Mouse (Mus musculus) gastrocnemius, adult 2 months (tissue): ENCODE measurements at regions not wholly inside any gene's neighbourhood (a gene's known extent, or its start where the extent isn't known, plus 50 kb on each side); places are given as distances from the start of the nearest gene placed in this dataset.
"Not testable (repeated sequence)": the region's sequence is repeated elsewhere in the genome, so short reads cannot be mapped to it uniquely, and the experiment has no call there.

Experiments
- DNase-seq: peaks from one replicate; pipeline ENCODE4 v3.0.0; 2022
- H3K27ac ChIP-seq: fragments of 200-600 bp; 2 replicates; pipeline ENCODE4 v1.8.1; 2022; ENCODE audit warnings: mild to moderate bottlenecking
- H3K4me3 ChIP-seq: fragments of 200-600 bp; 2 replicates; pipeline ENCODE4 v1.8.1; 2022; ENCODE audit warnings: mild to moderate bottlenecking, moderate library complexity
- CTCF ChIP-seq: fragments of 200-600 bp; IDR thresholded peaks from 2 replicates; pipeline ENCODE4 v1.8.1; 2022; ENCODE audit warnings: antibody characterized with exemption, mild to moderate bottlenecking, moderate library complexity
- intact Hi-C: fragments of 180-260 bp; cut with DNase I; formaldehyde crosslinking; loops from one replicate; pipeline ENCODE4 v1.15.1; 2025

DNA sequence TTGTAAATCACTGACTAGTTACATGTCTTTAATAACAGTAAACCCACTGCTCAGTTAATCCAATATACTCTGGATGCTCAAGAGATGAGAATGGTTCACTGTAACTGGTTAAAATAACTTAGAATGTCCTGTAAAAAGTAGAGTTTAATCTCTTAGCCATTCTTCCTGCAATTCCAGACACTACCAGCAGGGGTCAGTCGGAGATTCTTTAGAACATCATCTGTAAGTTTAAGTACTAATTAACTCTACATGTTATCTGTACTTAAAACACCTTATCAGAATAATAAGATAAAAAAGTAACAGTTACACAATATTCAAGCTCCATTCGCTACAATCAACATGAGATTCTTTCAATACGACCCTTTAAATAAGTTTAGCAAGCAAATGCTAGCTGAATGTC, 58.7 kb upstream of the Olig3 start:
- no peak overlapping the region for H3K27ac ChIP-seq
- peak; percentile 64 for TF ChIP-seq CTCF
- H3K4me3 ChIP-seq = no peak overlapping the region
- intact Hi-C loops = loop anchor here (10.0 kb wide), 1 partner anchor 217 kb away; no protein-coding TSS in a partner anchor
- no peak for DNase-seq

- H3K27ac ChIP-seq = no peak overlapping the region
- intact Hi-C loops = loop anchor here (10.0 kb wide), 1 partner anchor 219 kb away; no protein-coding TSS in a partner anchor
- H3K4me3 ChIP-seq = no peak overlapping the region
- no peak for TF ChIP-seq CTCF
- DNase-seq = no peak
Measured at GRCm38 (mm10) chr10:19295388-19296013, 60.8 kb upstream of the Olig3 start.

DNA sequence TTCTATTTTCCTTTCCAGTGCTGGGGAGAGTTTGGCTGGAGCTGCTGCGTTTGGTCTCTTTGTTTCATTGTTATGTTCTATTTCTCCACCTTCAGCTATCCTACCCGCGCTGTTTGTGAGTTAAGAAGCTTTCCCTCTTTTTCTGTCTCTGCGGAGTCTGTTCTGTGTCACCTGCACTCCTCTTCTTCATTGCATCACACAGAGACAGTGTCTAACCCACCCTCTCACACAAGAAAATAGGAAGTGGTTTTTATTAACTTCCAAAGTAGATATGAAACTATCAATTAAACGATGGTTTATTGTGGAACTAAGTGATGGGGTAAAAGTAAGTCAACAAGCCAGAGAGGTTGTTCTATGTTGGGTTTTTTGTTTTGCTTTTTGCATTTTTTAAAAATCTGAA, 64.9 kb upstream of the Olig3 start:
- DNase-seq = no peak
- intact Hi-C loops = loop anchor here (10.0 kb wide), 1 partner anchor 223 kb away; no protein-coding TSS in a partner anchor

DNA sequence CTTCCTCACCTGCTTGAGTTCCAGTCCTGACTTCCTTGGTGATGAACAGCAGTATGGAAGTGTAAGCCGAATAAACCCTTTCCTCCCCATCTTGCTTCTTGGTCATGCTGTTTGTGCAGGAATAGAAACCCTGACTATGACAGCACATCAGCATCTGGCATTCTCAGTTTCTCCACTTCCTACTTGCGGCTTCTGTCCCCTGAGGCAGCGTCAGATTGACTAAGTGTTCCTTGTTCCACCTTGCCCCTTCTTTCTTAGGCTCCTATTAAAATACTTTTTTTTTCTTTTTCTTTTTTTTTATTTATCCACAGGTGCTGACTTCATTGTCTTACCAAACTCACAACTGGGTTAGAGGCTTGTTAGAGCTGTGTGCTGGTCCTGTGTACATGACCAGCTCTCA, 65.3 kb upstream of the Olig3 start:
- intact Hi-C loops = loop anchor here (10.0 kb wide), 1 partner anchor 224 kb away; no protein-coding TSS in a partner anchor
- not testable (repeated sequence) for H3K4me3 ChIP-seq, H3K27ac ChIP-seq, DNase-seq

More for the DNA sequence above, 64.9 kb upstream of the Olig3 start:
- no peak for TF ChIP-seq CTCF
- Histone ChIP-seq H3K4me3 (no peak overlapping the region), H3K27ac (no peak overlapping the region)

- Histone ChIP-seq H3K4me3 (no peak overlapping the region), H3K27ac (no peak overlapping the region)
- TF ChIP-seq CTCF = no peak
- no peak for DNase-seq
- intact Hi-C loops = no loop called here
Measured at GRCm38 (mm10) chr10:19282166-19282565, 74.2 kb upstream of the Olig3 start.

DNA sequence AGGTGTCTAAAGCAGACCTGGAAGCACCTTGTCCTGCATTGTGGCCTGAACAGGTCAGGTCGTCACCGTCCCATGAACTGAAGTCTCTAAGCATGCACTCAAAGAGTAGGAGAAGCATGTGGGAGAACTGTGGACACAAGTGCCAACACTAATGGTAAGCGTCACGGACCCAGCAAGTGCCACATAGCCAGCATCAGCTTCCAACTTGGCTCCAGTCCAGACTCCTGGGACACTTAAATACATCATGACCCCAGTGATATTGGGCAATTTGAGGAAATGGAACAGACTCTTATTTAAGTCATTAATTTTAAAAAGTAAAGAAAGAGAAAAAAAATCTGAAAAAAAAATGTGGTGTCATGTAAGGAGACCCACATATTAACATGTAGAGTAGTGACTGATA, 75.3 kb upstream of the Olig3 start:
- H3K4me3 ChIP-seq = no peak overlapping the region
- intact Hi-C loops = no loop called here
- no peak for DNase-seq
- no peak overlapping the region for H3K27ac ChIP-seq
- TF ChIP-seq CTCF = no peak

GRCm38 (mm10) chr10:19278189-19278842, 78.0 kb upstream of the Olig3 start:
- Histone ChIP-seq H3K4me3 (no peak overlapping the region), H3K27ac (no peak overlapping the region)
- TF ChIP-seq CTCF = no peak
- no peak for DNase-seq
- intact Hi-C loops = no loop called here

- DNase-seq = no peak
- Histone ChIP-seq H3K27ac (no peak overlapping the region), H3K4me3 (no peak overlapping the region)
- no peak for TF ChIP-seq CTCF
- intact Hi-C loops = no loop called here
Measured at GRCm38 (mm10) chr10:19277103-19277827, 79.1 kb upstream of the Olig3 start.

- Histone ChIP-seq H3K27ac (no peak overlapping the region), H3K4me3 (no peak overlapping the region)
- DNase-seq = no peak
- intact Hi-C loops = no loop called here
- no peak for TF ChIP-seq CTCF
Measured at GRCm38 (mm10) chr10:19274985-19275384, 81.3 kb upstream of the Olig3 start.

DNA sequence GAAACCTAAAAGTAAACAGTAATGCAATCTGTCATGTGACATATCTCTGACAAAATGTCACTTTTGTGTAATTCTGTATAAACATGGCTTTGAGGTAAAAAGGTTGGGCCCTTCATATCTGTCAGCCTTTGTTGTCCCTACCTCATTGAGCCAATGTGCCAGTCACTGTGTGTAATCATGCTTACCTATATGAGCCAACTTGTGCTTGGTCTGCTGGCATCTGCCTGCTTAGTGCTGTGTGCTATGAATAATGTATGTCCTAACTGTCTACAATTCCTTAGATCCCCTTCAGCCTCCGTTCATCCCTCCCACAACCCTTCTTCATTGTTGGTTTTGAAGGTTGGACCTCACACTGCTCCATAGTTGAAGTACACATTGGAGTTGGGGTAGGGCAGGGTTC, 86.9 kb upstream of the Olig3 start:
- Histone ChIP-seq H3K27ac (no peak overlapping the region), H3K4me3 (no peak overlapping the region)
- no peak for TF ChIP-seq CTCF
- no peak for DNase-seq
- intact Hi-C loops = no loop called here

DNA sequence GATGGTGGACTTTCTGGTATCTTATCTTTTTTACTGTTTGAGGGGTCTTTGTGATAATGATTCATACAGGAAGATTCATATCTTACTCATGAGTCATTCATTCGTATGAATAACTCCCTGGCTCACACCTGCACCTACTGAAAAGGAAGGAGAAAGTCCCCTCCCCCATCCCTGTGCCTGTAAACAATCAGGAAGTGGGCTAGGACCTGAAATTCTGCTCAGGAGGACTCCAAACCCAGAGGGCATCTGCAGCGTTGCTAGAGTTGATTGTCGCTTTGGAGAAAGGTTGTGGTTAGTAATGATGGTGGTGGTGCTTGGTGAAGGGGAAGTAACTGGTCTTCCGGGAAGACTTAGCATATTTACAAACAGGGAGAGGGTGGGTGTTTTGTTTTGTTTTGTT, 88.3 kb upstream of the Olig3 start:
- no peak overlapping the region for H3K4me3 ChIP-seq
- TF ChIP-seq CTCF = no peak
- intact Hi-C loops = no loop called here
- no peak for DNase-seq
- no peak overlapping the region for H3K27ac ChIP-seq

- intact Hi-C loops = loop anchor here (5.0 to 10.0 kb wide), 2 partner anchors 277 to 455 kb away; no protein-coding TSS in a partner anchor
- peak; percentile 74 for TF ChIP-seq CTCF
- Histone ChIP-seq H3K4me3 (peak overlapping the region; percentile 41), H3K27ac (no peak overlapping the region)
- peak; percentile 31 for DNase-seq
Measured at GRCm38 (mm10) chr10:19240102-19240759, 116.1 kb upstream of the Olig3 start.

GRCm38 (mm10) chr10:19216240-19216639, 140.1 kb upstream of the Olig3 start:
- no peak overlapping the region for H3K4me3 ChIP-seq
- intact Hi-C loops = no loop called here
- DNase-seq = no peak
- H3K27ac ChIP-seq = no peak overlapping the region
- no peak for TF ChIP-seq CTCF
